Mouse (Mus musculus) kidney, adult 2 months (tissue): ENCODE measurements around the gene Gatad2a. TPM values are rescaled to one million over a fixed set of nuclear protein-coding genes. Genes with fewer than 3 reads are reported as not detected.

Source experiments
- DNase-seq: peaks from one replicate; pipeline ENCODE4 v3.0.0; 2021
- H3K27ac ChIP-seq: fragments of 200-500 bp; 2 replicates; pipeline ENCODE4 v1.5.1; 2012; ENCODE audit warnings: low read depth, low read length, control low read depth, inconsistent platforms; ENCODE audit not compliant: insufficient read depth
- H3K27me3 ChIP-seq: fragments of 200-500 bp; replicated peaks from 2 replicates; pipeline ENCODE4 v1.6.1; 2012; ENCODE audit warnings: mild to moderate bottlenecking, moderate library complexity, low read length, inconsistent platforms; ENCODE audit not compliant: control insufficient read depth, insufficient read depth
- H3K36me3 ChIP-seq: fragments of 200-500 bp; 2 replicates; pipeline ENCODE4 v1.6.1; 2012; ENCODE audit warnings: mild to moderate bottlenecking, moderate library complexity, low read length, inconsistent platforms; ENCODE audit not compliant: control insufficient read depth, insufficient read depth
- H3K4me1 ChIP-seq: fragments of 200-500 bp; 2 replicates; pipeline ENCODE4 v1.6.1; 2011; ENCODE audit warnings: low read length; ENCODE audit not compliant: control insufficient read depth, insufficient read depth
- H3K4me3 ChIP-seq: fragments of 200-500 bp; 2 replicates; pipeline ENCODE4 v1.5.1; 2011; ENCODE audit warnings: mild to moderate bottlenecking, low read depth, low read length, control low read depth; ENCODE audit not compliant: insufficient read depth
- CTCF ChIP-seq: fragments of 200-500 bp; conservative IDR thresholded peaks from 2 replicates; pipeline ENCODE4 v1.5.1; 2011; ENCODE audit warnings: low read depth, mild to moderate bottlenecking, control low read depth, low read length, moderate library complexity, mixed read lengths; ENCODE audit not compliant: insufficient read depth, insufficient read length
- POLR2A ChIP-seq: fragments of 200-500 bp; IDR thresholded peaks from one replicate; pipeline ENCODE4 v1.6.1; 2011; ENCODE audit warnings: low read depth, low read length, control low read depth
- WGBS: fragments of 180-500 bp; shearing (Covaris S2); methylation state at CpG from one replicate; pipeline ENCODE4 v1.1.7; 2018; 5-methylcytosine and 5-hydroxymethylcytosine counted together
- polyA plus RNA-seq: library from polyadenylated mRNA; depleted of rRNA; stranded (reverse); fragments of >200 nt; gene quantifications from 2 replicates; pipeline ENCODE4 v1.2.3, GENCODE M21; 2012

Gene Gatad2a
- polyA plus RNA-seq, 1 experiment = 60.9 TPM

GRCm38 (mm10) chr8:69938245-69938982, 57.8 kb downstream of the Gatad2a start:
- Histone ChIP-seq H3K27me3 (no peaks in the 10 kb centered on the region), H3K27ac (peak overlapping the region; percentile 47), H3K4me3 (no peak overlapping the region), H3K36me3 (no peaks in the 10 kb centered on the region; the same call in 1 of the 2 replicates), H3K4me1 (peaks cover 49% of the 10 kb centered on the region)
- no peak for TF ChIP-seq CTCF
- no peak for TF ChIP-seq POLR2A
- no peak for DNase-seq
- WGBS = 63% methylated on average over 6 of the region's 6 CpGs

GRCm38 (mm10) chr8:69937466-69937865, 58.7 kb downstream of the Gatad2a start:
- TF ChIP-seq CTCF (no peak), POLR2A (no peak)
- DNase-seq = no peak
- 75% methylated on average over 3 of the region's 3 CpGs for WGBS
- Histone ChIP-seq H3K36me3 (no peaks in the 10 kb centered on the region; the same call in 1 of the 2 replicates), H3K4me3 (no peak overlapping the region), H3K4me1 (peaks cover 49% of the 10 kb centered on the region), H3K27ac (peak overlapping the region; percentile 3; the same call in 1 of the 2 replicates), H3K27me3 (no peaks in the 10 kb centered on the region)

- peak; percentile 83 for DNase-seq
- WGBS = 48% methylated on average over 7 of the region's 7 CpGs
- peak overlapping the region; percentile 35 for H3K27ac ChIP-seq
These were observed 60.0 kb downstream of the Gatad2a start for GRCm38 (mm10) chr8:69936050-69936794.

GRCm38 (mm10) chr8:69935431-69935830, 60.8 kb downstream of the Gatad2a start:
- TF ChIP-seq CTCF = no peak
- TF ChIP-seq POLR2A = no peak
- H3K27ac ChIP-seq = peak overlapping the region; percentile 35; the same call in 1 of the 2 replicates
- peaks cover 37% of the 10 kb centered on the region for H3K4me1 ChIP-seq
- no peaks in the 10 kb centered on the region; the same call in 1 of the 2 replicates for H3K36me3 ChIP-seq
- no peak overlapping the region for H3K4me3 ChIP-seq
- 89% methylated on average over 3 of the region's 3 CpGs for WGBS
- H3K27me3 ChIP-seq = no peaks in the 10 kb centered on the region
- no peak for DNase-seq

More at GRCm38 (mm10) chr8:69936050-69936794, 60.0 kb downstream of the Gatad2a start:
- Histone ChIP-seq H3K4me1 (peaks cover 41% of the 10 kb centered on the region), H3K27me3 (no peaks in the 10 kb centered on the region), H3K4me3 (no peak overlapping the region), H3K36me3 (no peaks in the 10 kb centered on the region; the same call in 1 of the 2 replicates)
- TF ChIP-seq CTCF = no peak
- TF ChIP-seq POLR2A = no peak

- 67% methylated on average over 5 of the region's 5 CpGs for WGBS
- H3K36me3 ChIP-seq = no peaks in the 10 kb centered on the region; the same call in 1 of the 2 replicates
- H3K27ac ChIP-seq = 0 out of 2 replicates have a peak overlapping the region, but pooled peaks have one; percentile 11
- no peaks in the 10 kb centered on the region for H3K27me3 ChIP-seq
- no peak for TF ChIP-seq CTCF
- TF ChIP-seq POLR2A = no peak
- no peak overlapping the region for H3K4me3 ChIP-seq
- peaks cover 28% of the 10 kb centered on the region for H3K4me1 ChIP-seq
- no peak for DNase-seq
These were observed 61.6 kb downstream of the Gatad2a start for GRCm38 (mm10) chr8:69934582-69934981.

GRCm38 (mm10) chr8:69933811-69934210, 62.4 kb downstream of the Gatad2a start:
- H3K4me1 ChIP-seq = peaks cover 22% of the 10 kb centered on the region
- H3K27me3 ChIP-seq = no peaks in the 10 kb centered on the region
- no peak for DNase-seq
- H3K4me3 ChIP-seq = no peak overlapping the region
- H3K27ac ChIP-seq = no peak overlapping the region
- no peaks in the 10 kb centered on the region; the same call in 1 of the 2 replicates for H3K36me3 ChIP-seq
- WGBS = 37% methylated on average over 2 of the region's 2 CpGs
- TF ChIP-seq CTCF (no peak), POLR2A (no peak)

GRCm38 (mm10) chr8:69926901-69927300, 69.3 kb downstream of the Gatad2a start:
- H3K4me3 ChIP-seq = no peak overlapping the region
- peaks cover 7% of the 10 kb centered on the region; the same call in 1 of the 2 replicates for H3K4me1 ChIP-seq
- TF ChIP-seq POLR2A (no peak), CTCF (no peak)
- no peak overlapping the region for H3K27ac ChIP-seq
- peak; percentile 59 for DNase-seq
- H3K36me3 ChIP-seq = no peaks in the 10 kb centered on the region
- no peaks in the 10 kb centered on the region for H3K27me3 ChIP-seq
